Mouse (Mus musculus): ENCODE data around the gene Rag1. TPM values are rescaled to one million over a fixed set of nuclear protein-coding genes. Genes with fewer than 3 reads are reported as not detected.

The Rag1 gene
- total RNA-seq (2017): 1.1 and 3.1 TPM in 2 replicates

GRCm38 (mm10) chr2:101649114-101649671 lies at the start of gene Rag1, which contains the start of gene B230118H07Rik:
Gene Rag1, minus strand, starts transcription at chr2:101649501.
Gene B230118H07Rik, minus strand, starts transcription at chr2:101649532.
- ATAC-seq (replicated peaks in 1 of 2; ENCODE audit: insufficient read depth in 1 of 2, low FRiP score in 2 of 2, low TSS enrichment in 1 of 2, low read depth in 1 of 2, poor library complexity in 2 of 2, severe bottlenecking in 2 of 2): peak; percentile 61 to 70

- ATAC-seq (replicated peaks in 1 of 2; ENCODE audit: insufficient read depth in 1 of 2, low FRiP score in 2 of 2, low TSS enrichment in 1 of 2, low read depth in 1 of 2, poor library complexity in 2 of 2, severe bottlenecking in 2 of 2): no peak
Observed at GRCm38 (mm10) chr2:101695584-101695983, 46.3 kb upstream of the Rag1 start.

- ATAC-seq (replicated peaks in 1 of 2; ENCODE audit: insufficient read depth in 1 of 2, low FRiP score in 2 of 2, low TSS enrichment in 1 of 2, low read depth in 1 of 2, poor library complexity in 2 of 2, severe bottlenecking in 2 of 2): no peak
Observed at GRCm38 (mm10) chr2:101693577-101694215, 44.4 kb upstream of the Rag1 start.

- ATAC-seq (replicated peaks in 1 of 2; ENCODE audit: insufficient read depth in 1 of 2, low FRiP score in 2 of 2, low TSS enrichment in 1 of 2, low read depth in 1 of 2, poor library complexity in 2 of 2, severe bottlenecking in 2 of 2): no peak
Observed at GRCm38 (mm10) chr2:101693043-101693442, 43.7 kb upstream of the Rag1 start.

DNA sequence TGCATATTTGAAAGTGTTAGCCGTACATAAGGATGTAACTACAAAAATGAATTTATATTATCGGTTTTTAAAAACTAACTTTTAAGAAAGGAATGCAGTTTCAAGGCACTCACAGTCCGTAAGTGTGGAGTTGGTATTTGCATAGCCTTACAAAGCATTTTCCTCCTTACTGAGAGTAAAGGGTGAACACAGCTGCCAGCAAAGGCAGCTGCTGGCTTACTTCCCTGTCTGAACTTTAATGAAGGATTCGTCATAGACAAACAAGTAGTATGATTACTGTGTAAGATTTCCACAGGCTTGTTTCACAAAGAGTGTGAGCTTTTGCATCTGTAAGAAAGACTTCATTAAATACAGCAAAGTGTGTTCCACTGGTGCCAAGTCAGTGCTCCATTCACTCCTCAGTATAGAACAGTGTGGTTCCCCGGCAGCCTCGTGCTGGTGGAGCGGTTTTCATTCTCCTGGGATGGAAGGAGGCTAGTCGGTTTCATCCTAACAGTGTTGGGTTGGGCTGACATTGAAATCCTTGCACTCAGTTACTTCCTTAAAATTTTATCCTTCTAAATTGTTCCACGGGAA lies 41.0 kb upstream of the Rag1 start:
- no peak for ATAC-seq (replicated peaks in 1 of 2; ENCODE audit: insufficient read depth in 1 of 2, low FRiP score in 2 of 2, low TSS enrichment in 1 of 2, low read depth in 1 of 2, poor library complexity in 2 of 2, severe bottlenecking in 2 of 2)

- ATAC-seq (replicated peaks in 1 of 2; ENCODE audit: insufficient read depth in 1 of 2, low FRiP score in 2 of 2, low TSS enrichment in 1 of 2, low read depth in 1 of 2, poor library complexity in 2 of 2, severe bottlenecking in 2 of 2): no peak
Observed at GRCm38 (mm10) chr2:101688011-101688410, 38.7 kb upstream of the Rag1 start.

DNA sequence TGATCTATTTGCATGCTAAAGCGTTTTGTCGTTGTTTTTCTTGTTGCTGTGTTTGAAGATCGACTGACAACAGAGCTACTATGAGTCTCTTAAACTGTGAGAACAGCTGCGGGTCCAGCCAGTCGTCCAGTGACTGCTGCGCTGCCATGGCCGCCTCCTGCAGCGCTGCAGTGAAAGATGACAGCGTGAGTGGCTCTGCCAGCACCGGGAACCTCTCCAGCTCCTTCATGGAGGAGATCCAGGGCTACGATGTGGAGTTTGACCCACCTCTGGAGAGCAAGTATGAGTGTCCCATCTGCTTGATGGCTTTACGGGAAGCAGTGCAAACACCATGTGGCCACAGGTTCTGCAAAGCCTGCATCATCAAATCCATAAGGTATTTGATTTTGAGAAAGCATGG lies 35.1 kb upstream of the Rag1 start:
- no peak for ATAC-seq (replicated peaks in 1 of 2; ENCODE audit: insufficient read depth in 1 of 2, low FRiP score in 2 of 2, low TSS enrichment in 1 of 2, low read depth in 1 of 2, poor library complexity in 2 of 2, severe bottlenecking in 2 of 2)

- ATAC-seq (replicated peaks in 1 of 2; ENCODE audit: insufficient read depth in 1 of 2, low FRiP score in 2 of 2, low TSS enrichment in 1 of 2, low read depth in 1 of 2, poor library complexity in 2 of 2, severe bottlenecking in 2 of 2): no peak
Observed at GRCm38 (mm10) chr2:101679164-101679784, 30.0 kb upstream of the Rag1 start.

- peak; percentile 96 to 99 for ATAC-seq (replicated peaks in 1 of 2; ENCODE audit: insufficient read depth in 1 of 2, low FRiP score in 2 of 2, low TSS enrichment in 1 of 2, low read depth in 1 of 2, poor library complexity in 2 of 2, severe bottlenecking in 2 of 2)
Observed at GRCm38 (mm10) chr2:101678236-101679021, 29.1 kb upstream of the Rag1 start, which contains the start of gene Traf6. Gene Traf6, plus strand, starts transcription at chr2:101678429.

DNA sequence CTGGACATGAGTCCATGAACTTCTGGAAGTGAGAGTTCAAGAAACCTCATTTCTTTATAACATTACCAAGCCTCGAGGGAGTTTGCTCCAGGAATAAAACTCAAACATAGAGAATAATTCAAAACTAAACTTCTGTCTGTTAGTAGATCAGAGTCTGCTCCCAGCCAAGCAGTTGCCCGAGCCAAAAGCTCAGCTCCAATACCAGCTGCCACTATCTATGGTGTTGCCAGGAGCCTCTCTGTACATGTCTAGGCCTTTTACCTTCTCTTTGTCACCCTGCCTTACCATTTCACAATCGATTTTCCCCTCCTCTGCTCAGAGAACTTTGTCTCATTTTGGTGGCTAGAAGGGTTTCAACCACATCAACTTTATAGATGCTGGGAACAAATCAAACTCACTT lies 24.2 kb upstream of the Rag1 start:
- ATAC-seq (replicated peaks in 1 of 2; ENCODE audit: insufficient read depth in 1 of 2, low FRiP score in 2 of 2, low TSS enrichment in 1 of 2, low read depth in 1 of 2, poor library complexity in 2 of 2, severe bottlenecking in 2 of 2): no peak

- ATAC-seq (replicated peaks in 1 of 2; ENCODE audit: insufficient read depth in 1 of 2, low FRiP score in 2 of 2, low TSS enrichment in 1 of 2, low read depth in 1 of 2, poor library complexity in 2 of 2, severe bottlenecking in 2 of 2): no peak
Observed at GRCm38 (mm10) chr2:101668751-101669150, 19.4 kb upstream of the Rag1 start.

- ATAC-seq (replicated peaks in 1 of 2; ENCODE audit: insufficient read depth in 1 of 2, low FRiP score in 2 of 2, low TSS enrichment in 1 of 2, low read depth in 1 of 2, poor library complexity in 2 of 2, severe bottlenecking in 2 of 2): no peak
Observed at GRCm38 (mm10) chr2:101665703-101666092, 16.4 kb upstream of the Rag1 start.

GRCm38 (mm10) chr2:101665058-101665702 lies 15.9 kb upstream of the Rag1 start:
- peak; percentile 91 to 95 for ATAC-seq (replicated peaks in 1 of 2; ENCODE audit: insufficient read depth in 1 of 2, low FRiP score in 2 of 2, low TSS enrichment in 1 of 2, low read depth in 1 of 2, poor library complexity in 2 of 2, severe bottlenecking in 2 of 2)

DNA sequence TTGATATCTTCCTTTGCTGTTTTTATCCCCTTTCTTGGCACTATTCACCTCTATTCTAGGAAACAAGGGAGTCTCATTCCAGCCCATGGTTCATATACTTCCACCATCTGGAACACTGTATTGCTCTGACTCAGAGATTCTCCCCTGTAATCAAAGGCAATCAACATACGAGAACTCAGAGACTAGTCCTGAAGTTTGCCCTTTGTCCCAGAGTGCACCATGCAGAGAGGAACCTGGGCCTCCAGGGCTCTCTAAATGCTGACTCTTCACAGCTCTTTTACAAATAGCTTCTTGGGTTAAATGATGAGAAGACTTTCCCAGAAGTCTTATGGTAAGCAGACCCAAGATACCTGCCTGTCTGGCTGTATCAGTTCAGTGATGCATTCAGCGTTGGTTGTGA lies 11.2 kb upstream of the Rag1 start:
- ATAC-seq (replicated peaks in 1 of 2; ENCODE audit: insufficient read depth in 1 of 2, low FRiP score in 2 of 2, low TSS enrichment in 1 of 2, low read depth in 1 of 2, poor library complexity in 2 of 2, severe bottlenecking in 2 of 2): no peak

- peak; percentile 68 to 73; a peak in 3 of 4 replicates for ATAC-seq (replicated peaks in 1 of 2; ENCODE audit: insufficient read depth in 1 of 2, low FRiP score in 2 of 2, low TSS enrichment in 1 of 2, low read depth in 1 of 2, poor library complexity in 2 of 2, severe bottlenecking in 2 of 2)
Observed at GRCm38 (mm10) chr2:101652921-101653597, 3.8 kb upstream of the Rag1 start.

- 0 out of 4 replicates have a peak, but pooled peaks of 1 of the 2 experiments have one; percentile 16 for ATAC-seq (replicated peaks in 1 of 2; ENCODE audit: insufficient read depth in 1 of 2, low FRiP score in 2 of 2, low TSS enrichment in 1 of 2, low read depth in 1 of 2, poor library complexity in 2 of 2, severe bottlenecking in 2 of 2)
Observed at GRCm38 (mm10) chr2:101652204-101652920, 3.1 kb upstream of the Rag1 start.
